Mouse (Mus musculus): ENCODE measurements around the gene AY358078.
"Not testable (repeated sequence)": the region's sequence is repeated elsewhere in the genome, so short reads cannot be mapped to it uniquely, and the experiment has no call there.

DNA sequence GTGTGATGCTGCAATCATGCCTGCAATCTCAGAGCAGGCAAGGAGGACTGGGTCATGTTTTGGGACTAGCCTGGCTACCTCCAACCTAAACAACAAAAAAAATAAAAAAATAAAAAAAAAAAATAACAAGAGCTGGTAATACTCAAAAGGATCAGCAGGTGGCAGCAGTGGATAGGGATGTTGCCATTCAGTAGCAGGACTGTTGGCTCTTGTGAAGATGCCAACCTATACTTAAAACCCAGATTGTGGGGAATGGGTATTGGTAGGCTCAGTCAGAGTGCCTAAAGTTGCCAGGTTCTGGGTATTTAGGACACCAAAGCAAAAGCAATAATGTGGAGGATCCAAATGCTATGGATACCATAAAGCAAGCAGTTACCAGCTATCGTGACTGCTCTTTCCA lies 28.5 kb upstream of the AY358078 start:
- TF ChIP-seq POLR2A (IDR thresholded peaks at IDR 0.05; ENCODE audit: insufficient read length, low read depth); POLR2AphosphoS2 (IDR thresholded peaks at IDR 0.05; ENCODE audit: insufficient read length, low read depth); SRF (IDR thresholded peaks at IDR 0.05; ENCODE audit: control insufficient read depth, insufficient read length, low read depth); CEBPB (IDR thresholded peaks at IDR 0.05; ENCODE audit: insufficient read depth, poor library complexity, severe bottlenecking); MYOG (IDR thresholded peaks at IDR 0.05; ENCODE audit: control insufficient read depth in 1 of 3, insufficient read depth in 1 of 3, insufficient read length in 2 of 3, low read depth in 2 of 3); TCF3 (IDR thresholded peaks at IDR 0.05; ENCODE audit: insufficient read length, low read depth); TCF12 (IDR thresholded peaks at IDR 0.05; ENCODE audit: insufficient read depth, poor library complexity, severe bottlenecking); USF1 (IDR thresholded peaks at IDR 0.05; ENCODE audit: low read depth); MYOD1 (IDR thresholded peaks at IDR 0.05; ENCODE audit: control insufficient read depth in 1 of 3, insufficient read length in 2 of 3, low read depth in 2 of 3); MAX (IDR thresholded peaks at IDR 0.05; ENCODE audit: low read depth); REST (IDR thresholded peaks at IDR 0.05; ENCODE audit: insufficient read depth, insufficient read length): not testable (repeated sequence)
